Mouse (Mus musculus): ENCODE measurements around the gene Kcnh4. TPM values are rescaled to one million over a fixed set of nuclear protein-coding genes. Genes with fewer than 3 reads are reported as not detected.

Kcnh4 gene
- polyA plus RNA-seq, 1 experiment from 2014 or later, result 5.7 TPM

- no peak overlapping the region for H3K9ac ChIP-seq (ENCODE audit: low read depth, low read length)
- WGBS, result 31% methylated on average over 5 of the region's 5 CpGs
- no peak for DNase-seq (ENCODE audit: low spot score)
These were observed 66.6 kb downstream of the Kcnh4 start for GRCm38 (mm10) chr11:100693154-100693553.

GRCm38 (mm10) chr11:100692164-100692616, 67.6 kb downstream of the Kcnh4 start, which contains the start of gene Zfp385c:
TSS of gene Zfp385c (minus strand) at chr11:100692455.
- Histone ChIP-seq H3K36me3 (ENCODE audit: control insufficient read depth, insufficient read depth, low read length) (no peaks in the 10 kb centered on the region), H3K9me3 (ENCODE audit: control insufficient read depth, low read length) (no peaks in the 10 kb centered on the region), H3K4me1 (replicated peaks; ENCODE audit: control insufficient read depth, insufficient read depth, low read length) (peaks cover 3% of the 10 kb centered on the region; the same call in 1 of the 2 replicates), H3K4me2 (replicated peaks; ENCODE audit: low read depth, low read length) (peak within 1 kb of the TSS; percentile 35), H3K9ac (ENCODE audit: low read depth, low read length) (peak within 1 kb of the TSS; percentile 9; the same call in 1 of the 2 replicates), H3K27ac (ENCODE audit: low read depth, low read length) (no peak within 1 kb of the TSS), H3K27me3 (ENCODE audit: control insufficient read depth, insufficient read depth, low read length) (peaks cover 9% of the 10 kb centered on the region; the same call in 1 of the 2 replicates), H3K4me3 (ENCODE audit: low read depth, low read length) (peak within 1 kb of the TSS; percentile 14; the same call in 1 of the 2 replicates)
- no peak for ATAC-seq (ENCODE audit: low FRiP score)
- DNase-seq (ENCODE audit: low spot score), result peak; percentile 35
- WGBS, result 3% methylated on average over 23 of the region's 23 CpGs

More at GRCm38 (mm10) chr11:100693154-100693553, 66.6 kb downstream of the Kcnh4 start:
- no peak for ATAC-seq (ENCODE audit: low FRiP score)
- H3K4me3 ChIP-seq (ENCODE audit: low read depth, low read length), result no peak overlapping the region
- no peak overlapping the region for H3K27ac ChIP-seq (ENCODE audit: low read depth, low read length)
- no peaks in the 10 kb centered on the region for H3K36me3 ChIP-seq (ENCODE audit: control insufficient read depth, insufficient read depth, low read length)
- H3K9me3 ChIP-seq (ENCODE audit: control insufficient read depth, low read length), result no peaks in the 10 kb centered on the region
- H3K27me3 ChIP-seq (ENCODE audit: control insufficient read depth, insufficient read depth, low read length), result peaks cover 9% of the 10 kb centered on the region; the same call in 1 of the 2 replicates
- no peak overlapping the region for H3K4me2 ChIP-seq (replicated peaks; ENCODE audit: low read depth, low read length)
- peaks cover 3% of the 10 kb centered on the region; the same call in 1 of the 2 replicates for H3K4me1 ChIP-seq (replicated peaks; ENCODE audit: control insufficient read depth, insufficient read depth, low read length)

GRCm38 (mm10) chr11:100690389-100690788, 69.4 kb downstream of the Kcnh4 start:
- 71% methylated on average over 7 of the region's 7 CpGs for WGBS
- Histone ChIP-seq H3K4me1 (replicated peaks; ENCODE audit: control insufficient read depth, insufficient read depth, low read length) (peaks cover 3% of the 10 kb centered on the region; the same call in 1 of the 2 replicates), H3K9me3 (ENCODE audit: control insufficient read depth, low read length) (no peaks in the 10 kb centered on the region), H3K4me2 (replicated peaks; ENCODE audit: low read depth, low read length) (no peak overlapping the region), H3K36me3 (ENCODE audit: control insufficient read depth, insufficient read depth, low read length) (no peaks in the 10 kb centered on the region), H3K27me3 (ENCODE audit: control insufficient read depth, insufficient read depth, low read length) (peaks cover 9% of the 10 kb centered on the region; the same call in 1 of the 2 replicates), H3K4me3 (ENCODE audit: low read depth, low read length) (no peak overlapping the region), H3K9ac (ENCODE audit: low read depth, low read length) (no peak overlapping the region), H3K27ac (ENCODE audit: low read depth, low read length) (no peak overlapping the region)
- DNase-seq (ENCODE audit: low spot score), result no peak
- no peak for ATAC-seq (ENCODE audit: low FRiP score)

Other genes with a start within 250 kb of the Kcnh4 start
- gene Acly, start 231.9 kb downstream of the Kcnh4 start, polyA plus RNA-seq (2014; fragmentation: Nextera tagmentation; extraction: Ambion mirVana), result 259 and 306 TPM in 2 replicates
- gene Ttc25, start 214.3 kb downstream of the Kcnh4 start, polyA plus RNA-seq (2014; fragmentation: Nextera tagmentation; extraction: Ambion mirVana), result 2.6 and 2.8 TPM in 2 replicates
- 17.4 and 17.8 TPM in 2 replicates for gene Cnp, start 185.0 kb downstream of the Kcnh4 start, polyA plus RNA-seq (2014; fragmentation: Nextera tagmentation; extraction: Ambion mirVana)
- gene Nkiras2, start 140.7 kb downstream of the Kcnh4 start, polyA plus RNA-seq (2014; fragmentation: Nextera tagmentation; extraction: Ambion mirVana), result 108 and 109 TPM in 2 replicates
- gene Dnajc7, start 139.8 kb downstream of the Kcnh4 start, polyA plus RNA-seq (2014; fragmentation: Nextera tagmentation; extraction: Ambion mirVana), result 95.3 and 105 TPM in 2 replicates
- gene Zfp385c, start 67.5 kb downstream of the Kcnh4 start, polyA plus RNA-seq (2014; fragmentation: Nextera tagmentation; extraction: Ambion mirVana), result 0.08 and 0.71 TPM in 2 replicates
- 1.8 and 1.9 TPM in 2 replicates for gene Dhx58, start 55.7 kb downstream of the Kcnh4 start, polyA plus RNA-seq (2014; fragmentation: Nextera tagmentation; extraction: Ambion mirVana)
- gene Kat2a, start 47.5 kb downstream of the Kcnh4 start, polyA plus RNA-seq (2014; fragmentation: Nextera tagmentation; extraction: Ambion mirVana), result 47.2 and 50.3 TPM in 2 replicates
- gene Hspb9, start 46.1 kb downstream of the Kcnh4 start, polyA plus RNA-seq (2014; fragmentation: Nextera tagmentation; extraction: Ambion mirVana), result 0.50 and 0.82 TPM in 2 replicates
- gene Rab5c, start 21.7 kb downstream of the Kcnh4 start, polyA plus RNA-seq (2014; fragmentation: Nextera tagmentation; extraction: Ambion mirVana), result 76.6 and 87.5 TPM in 2 replicates
- not detected in 2 replicates for gene Hcrt, start 3.0 kb upstream of the Kcnh4 start, polyA plus RNA-seq (2014; fragmentation: Nextera tagmentation; extraction: Ambion mirVana)
- 1.1 and 2.1 TPM in 2 replicates for gene Ghdc, start 11.0 kb upstream of the Kcnh4 start, polyA plus RNA-seq (2014; fragmentation: Nextera tagmentation; extraction: Ambion mirVana)
- 13.4 and 14.8 TPM in 2 replicates for gene Stat5b, start 90.8 kb upstream of the Kcnh4 start, polyA plus RNA-seq (2014; fragmentation: Nextera tagmentation; extraction: Ambion mirVana)
- gene Stat5a, start 99.4 kb upstream of the Kcnh4 start, polyA plus RNA-seq (2014; fragmentation: Nextera tagmentation; extraction: Ambion mirVana), result 1.4 and 1.8 TPM in 2 replicates
- 25.6 and 33.3 TPM in 2 replicates for gene Stat3, start 179.6 kb upstream of the Kcnh4 start, polyA plus RNA-seq (2014; fragmentation: Nextera tagmentation; extraction: Ambion mirVana)
- gene Cavin1, start 210.9 kb upstream of the Kcnh4 start, polyA plus RNA-seq (2014; fragmentation: Nextera tagmentation; extraction: Ambion mirVana), result 11.9 and 13.2 TPM in 2 replicates
- 48.5 and 49.3 TPM in 2 replicates for gene Atp6v0a1, start 249.5 kb upstream of the Kcnh4 start, polyA plus RNA-seq (2014; fragmentation: Nextera tagmentation; extraction: Ambion mirVana)